Comparison of ENCODE assay signal across 8 mouse cellular contexts in genomic region chr16:11062794-11063721, GRCm38 (mm10). TPM values are rescaled to one million over a fixed set of nuclear protein-coding genes. Genes with fewer than 3 reads are reported as not detected.
DNase-seq lines count a peak whose midpoint lies in the region; ATAC-seq and TF ChIP-seq lines count a peak whose summit lies in the region.

No protein-coding gene starts in this region.

- no peak for TF ChIP-seq POLR2A in cerebellum, adult 2 months (IDR thresholded peaks at IDR 0.05; ENCODE audit: borderline replicate concordance, insufficient read depth, low read length)

- H3K4me1 ChIP-seq in cerebellum, adult 2 months (ENCODE audit: control insufficient read depth, insufficient read depth, low read length) = no peaks in the 10 kb centered on the region; the same call in none of the 2 replicates
- H3K4me1 ChIP-seq in liver, embryonic 11.5 days (replicated peaks; ENCODE audit: control insufficient read depth, insufficient read depth, low read length) = peaks cover 10% of the 10 kb centered on the region; the same call in 1 of the 2 replicates

- no peak overlapping the region; the same call in 1 of the 2 replicates for H3K4me2 ChIP-seq in liver, embryonic 11.5 days

- H3K4me3 ChIP-seq in cerebellum, adult 2 months (replicated peaks; ENCODE audit: insufficient read depth, low read depth, low read length) = no peak overlapping the region
- H3K4me3 ChIP-seq in liver, embryonic 11.5 days (ENCODE audit: low read depth, low read length) = no peak overlapping the region

- no peaks in the 10 kb centered on the region for H3K36me3 ChIP-seq in liver, embryonic 11.5 days (ENCODE audit: control insufficient read depth, insufficient read depth, low read length)

- no peak overlapping the region for H3K9ac ChIP-seq in liver, embryonic 11.5 days (ENCODE audit: low read depth, low read length)

- TF ChIP-seq CTCF in cerebellum, adult 2 months (IDR thresholded peaks at IDR 0.05; ENCODE audit: borderline replicate concordance, insufficient read depth, low read depth, low read length) = no peak

- intact Hi-C loops in gastrocnemius, postnatal 36 days (cut with DNase I) = no loop called here

- H3K27me3 ChIP-seq in cerebellum, adult 2 months (ENCODE audit: control insufficient read depth, insufficient read depth, low read length) = no peaks in the 10 kb centered on the region
- peaks cover 16% of the 10 kb centered on the region for H3K27me3 ChIP-seq in liver, embryonic 11.5 days (replicated peaks; ENCODE audit: control insufficient read depth, insufficient read depth, low read length)

- peak; percentile 3 for ATAC-seq in inflammation-experienced regulatory T-cells, adult 6 months
- ATAC-seq in liver, embryonic 11.5 days (replicated peaks; ENCODE audit: low FRiP score) = no peak

- H3K27ac ChIP-seq in cerebellum, adult 2 months (ENCODE audit: insufficient read depth, low read length) = peak overlapping the region; percentile 11; the same call in 1 of the 2 replicates
- H3K27ac ChIP-seq in liver, embryonic 11.5 days (ENCODE audit: low read depth, low read length) = 0 out of 2 replicates have a peak overlapping the region, but pooled peaks have one; percentile 50

- WGBS in cerebellum, adult 2 months = 42% methylated on average over 13 of the region's 13 CpGs
- 34% methylated on average over 13 of the region's 13 CpGs for WGBS in liver, embryonic 11.5 days

- peak in 1 of 2 experiments; percentile 41 for DNase-seq in cerebellum, adult 2 months
- no peak for DNase-seq in cerebellum, adult 11 months
- peak; percentile 15 to 56 for DNase-seq in cerebellum, postnatal 25 days
- DNase-seq in gastrocnemius, postnatal 36 days = peak; percentile 75 to 80
- no peak for DNase-seq in liver, embryonic 11.5 days (ENCODE audit: low spot score)
- peak; percentile 31 for DNase-seq in neural tube, embryonic 10.5 days (ENCODE audit: extremely low spot score, low spot score)
- DNase-seq in thymus, postnatal 4 days = peak; percentile 63

- no peaks in the 10 kb centered on the region for H3K9me3 ChIP-seq in liver, embryonic 11.5 days (ENCODE audit: control insufficient read depth, low read length)

RNA-seq across cellular contexts. Expression of gene Snn, which starts 2.3 kb away (rescaled TPM):
- polyA plus RNA-seq in cerebellum, adult 2 months (2012; rRNA removed) = 124 and 138 TPM in 2 replicates
- 1 to 10 TPM; 3.1 to 3.7 TPM for total RNA-seq in gastrocnemius, postnatal 36 days (2021)
- 1 to 10 TPM in 2 of 3 experiments, under 1 TPM in 1; 0.84 to 1.3 (median 1.1) TPM for polyA plus RNA-seq in inflammation-experienced regulatory T-cells, adult 6 months (2017; shearing (Covaris generic))
- 17.0 and 18.0 TPM in 2 replicates for polyA plus RNA-seq in liver, embryonic 11.5 days (2014; fragmentation: Nextera tagmentation; extraction: Ambion mirVana)

RNA-seq across cellular contexts. Expression of gene Litaf, which starts 2.9 kb away (rescaled TPM):
- polyA plus RNA-seq in cerebellum, adult 2 months (2012; rRNA removed) = 60.7 and 82.3 TPM in 2 replicates
- total RNA-seq in gastrocnemius, postnatal 36 days (2021) = 1 to 10 TPM; 7.4 to 8.8 TPM
- 10 to 100 TPM; 29.9 to 99.4 (median 39.3) TPM for polyA plus RNA-seq in inflammation-experienced regulatory T-cells, adult 6 months (2017; shearing (Covaris generic))
- 53.6 and 56.0 TPM in 2 replicates for polyA plus RNA-seq in liver, embryonic 11.5 days (2014; fragmentation: Nextera tagmentation; extraction: Ambion mirVana)

Comparison
In these comparisons a context has a peak if more than half of its experiments do, and no peak if none do; other contexts are left out.
1. DNase-seq: peak in cerebellum, postnatal 25 days (2 of 2), gastrocnemius, postnatal 36 days (2 of 2), neural tube, embryonic 10.5 days (single experiment) and thymus, postnatal 4 days (single experiment); none in cerebellum, adult 11 months (single experiment) and liver, embryonic 11.5 days (single experiment).